Mouse (Mus musculus): Measurements from ENCODE around the gene Dbn1. TPM values are rescaled to one million over a fixed set of nuclear protein-coding genes. Genes with fewer than 3 reads are reported as not detected.
A peak's percentile ranks its signal among the peaks of the same experiment; 100 is the strongest.

The Dbn1 gene
- 346 and 417 TPM in 2 replicates for polyA plus RNA-seq (2016; fragmentation: Nextera tagmentation; extraction: Ambion mirVana)

- H3K27me3 ChIP-seq (ENCODE audit: low read depth, poor library complexity, severe bottlenecking): no peaks in the 10 kb centered on the region
These were observed at the start of gene Dbn1 for GRCm38 (mm10) chr13:55487578-55488498. Gene Dbn1 (minus strand): TSS chr13:55488111.

GRCm38 (mm10) chr13:55536194-55537175 lies 48.6 kb upstream of the Dbn1 start, which contains the start of gene Ddx41:
Gene Ddx41 (minus strand): TSS chr13:55536658.
- under 1% methylated on average over 70 of the region's 70 CpGs for WGBS
- peak within 1 kb of the TSS; percentile 86 for H3K27ac ChIP-seq

More at GRCm38 (mm10) chr13:55487578-55488498, at the start of gene Dbn1:
- H3K36me3 ChIP-seq: peaks cover 36% of the 10 kb centered on the region
- H3K4me1 ChIP-seq: peaks cover 56% of the 10 kb centered on the region
- DNase-seq (ENCODE audit: low spot score): peak; percentile 86
- H3K9me3 ChIP-seq (replicated peaks): no peaks in the 10 kb centered on the region
- peak within 1 kb of the TSS; percentile 100 for H3K27ac ChIP-seq
- 2% methylated on average over 73 of the region's 83 CpGs for WGBS
- peak within 1 kb of the TSS; percentile 100 for H3K4me3 ChIP-seq

GRCm38 (mm10) chr13:55535796-55536193 lies 47.9 kb upstream of the Dbn1 start:
- Histone ChIP-seq H3K27ac (peak overlapping the region; percentile 86), H3K27me3 (ENCODE audit: low read depth, poor library complexity, severe bottlenecking) (no peaks in the 10 kb centered on the region), H3K36me3 (peaks cover 82% of the 10 kb centered on the region), H3K9me3 (replicated peaks) (no peaks in the 10 kb centered on the region), H3K4me3 (peak overlapping the region; percentile 90), H3K4me1 (peaks cover 15% of the 10 kb centered on the region)
- DNase-seq (ENCODE audit: low spot score): no peak
- WGBS: 16% methylated on average over 17 of the region's 17 CpGs

More at GRCm38 (mm10) chr13:55536194-55537175, 48.6 kb upstream of the Dbn1 start, which contains the start of gene Ddx41:
- no peaks in the 10 kb centered on the region for H3K9me3 ChIP-seq (replicated peaks)
- H3K4me1 ChIP-seq: peaks cover 15% of the 10 kb centered on the region
- no peaks in the 10 kb centered on the region for H3K27me3 ChIP-seq (ENCODE audit: low read depth, poor library complexity, severe bottlenecking)
- H3K36me3 ChIP-seq: peaks cover 82% of the 10 kb centered on the region
- DNase-seq (ENCODE audit: low spot score): peak; percentile 98
- peak within 1 kb of the TSS; percentile 90 for H3K4me3 ChIP-seq

GRCm38 (mm10) chr13:55535191-55535590 lies 47.3 kb upstream of the Dbn1 start:
- WGBS: 94% methylated on average over 15 of the region's 15 CpGs
- peaks cover 15% of the 10 kb centered on the region for H3K4me1 ChIP-seq
- no peak overlapping the region for H3K27ac ChIP-seq
- peaks cover 82% of the 10 kb centered on the region for H3K36me3 ChIP-seq
- no peaks in the 10 kb centered on the region for H3K27me3 ChIP-seq (ENCODE audit: low read depth, poor library complexity, severe bottlenecking)
- DNase-seq (ENCODE audit: low spot score): no peak
- H3K9me3 ChIP-seq (replicated peaks): no peaks in the 10 kb centered on the region
- H3K4me3 ChIP-seq: peak overlapping the region; percentile 90

- Histone ChIP-seq H3K9me3 (replicated peaks) (no peaks in the 10 kb centered on the region), H3K36me3 (peaks cover 67% of the 10 kb centered on the region), H3K4me1 (no peaks in the 10 kb centered on the region), H3K27ac (no peak within 1 kb of the TSS), H3K27me3 (ENCODE audit: low read depth, poor library complexity, severe bottlenecking) (no peaks in the 10 kb centered on the region), H3K4me3 (no peak within 1 kb of the TSS)
- DNase-seq (ENCODE audit: low spot score): no peak
- 86% methylated on average over 8 of the region's 8 CpGs for WGBS
These were observed 41.4 kb upstream of the Dbn1 start, which contains the start of gene Dok3 for GRCm38 (mm10) chr13:55529198-55529915. Gene Dok3 (minus strand): TSS chr13:55529296.

- Histone ChIP-seq H3K4me1 (peaks cover 10% of the 10 kb centered on the region), H3K4me3 (no peak overlapping the region), H3K27ac (no peak overlapping the region), H3K27me3 (ENCODE audit: low read depth, poor library complexity, severe bottlenecking) (no peaks in the 10 kb centered on the region), H3K36me3 (peaks cover 66% of the 10 kb centered on the region), H3K9me3 (replicated peaks) (no peaks in the 10 kb centered on the region)
- DNase-seq (ENCODE audit: low spot score): no peak
- 84% methylated on average over 18 of the region's 18 CpGs for WGBS
These were observed 40.2 kb upstream of the Dbn1 start for GRCm38 (mm10) chr13:55527834-55528772.

- H3K9me3 ChIP-seq (replicated peaks): no peaks in the 10 kb centered on the region
- H3K27me3 ChIP-seq (ENCODE audit: low read depth, poor library complexity, severe bottlenecking): no peaks in the 10 kb centered on the region
- H3K4me1 ChIP-seq: peaks cover 16% of the 10 kb centered on the region
- H3K4me3 ChIP-seq: no peak overlapping the region
- WGBS: 91% methylated on average over 16 of the region's 16 CpGs
- no peak for DNase-seq (ENCODE audit: low spot score)
- H3K27ac ChIP-seq: no peak overlapping the region
- peaks cover 60% of the 10 kb centered on the region for H3K36me3 ChIP-seq
These were observed 39.3 kb upstream of the Dbn1 start for GRCm38 (mm10) chr13:55527212-55527611.

GRCm38 (mm10) chr13:55525733-55526553 lies 38.0 kb upstream of the Dbn1 start:
- no peaks in the 10 kb centered on the region for H3K9me3 ChIP-seq (replicated peaks)
- DNase-seq (ENCODE audit: low spot score): no peak
- no peak overlapping the region for H3K4me3 ChIP-seq
- WGBS: 87% methylated on average over 16 of the region's 16 CpGs
- peaks cover 16% of the 10 kb centered on the region for H3K4me1 ChIP-seq
- H3K27ac ChIP-seq: no peak overlapping the region
- peaks cover 47% of the 10 kb centered on the region for H3K36me3 ChIP-seq
- no peaks in the 10 kb centered on the region for H3K27me3 ChIP-seq (ENCODE audit: low read depth, poor library complexity, severe bottlenecking)

- H3K4me3 ChIP-seq: no peak overlapping the region
- 90% methylated on average over 23 of the region's 23 CpGs for WGBS
These were observed 36.2 kb upstream of the Dbn1 start for GRCm38 (mm10) chr13:55523951-55524600.

GRCm38 (mm10) chr13:55523278-55523677 lies 35.4 kb upstream of the Dbn1 start:
- no peaks in the 10 kb centered on the region for H3K27me3 ChIP-seq (ENCODE audit: low read depth, poor library complexity, severe bottlenecking)
- H3K4me1 ChIP-seq: peaks cover 16% of the 10 kb centered on the region
- peaks cover 21% of the 10 kb centered on the region; the same call in 1 of the 2 replicates for H3K36me3 ChIP-seq
- no peaks in the 10 kb centered on the region for H3K9me3 ChIP-seq (replicated peaks)
- peak overlapping the region; percentile 72 for H3K27ac ChIP-seq
- no peak overlapping the region for H3K4me3 ChIP-seq
- WGBS: 47% methylated on average over 17 of the region's 17 CpGs
- DNase-seq (ENCODE audit: low spot score): peak; percentile 46

More at GRCm38 (mm10) chr13:55523951-55524600, 36.2 kb upstream of the Dbn1 start:
- Histone ChIP-seq H3K27me3 (ENCODE audit: low read depth, poor library complexity, severe bottlenecking) (no peaks in the 10 kb centered on the region), H3K9me3 (replicated peaks) (no peaks in the 10 kb centered on the region), H3K36me3 (peaks cover 29% of the 10 kb centered on the region), H3K4me1 (peaks cover 16% of the 10 kb centered on the region), H3K27ac (peak overlapping the region; percentile 72)
- no peak for DNase-seq (ENCODE audit: low spot score)

Data from limb, embryonic 10.5 days (tissue).